Mouse (Mus musculus): ENCODE measurements at regions not wholly inside any gene's neighbourhood (a gene's known extent, or its start where the extent isn't known, plus 50 kb on each side); places are given as distances from the start of the nearest gene placed in this dataset.

DNA sequence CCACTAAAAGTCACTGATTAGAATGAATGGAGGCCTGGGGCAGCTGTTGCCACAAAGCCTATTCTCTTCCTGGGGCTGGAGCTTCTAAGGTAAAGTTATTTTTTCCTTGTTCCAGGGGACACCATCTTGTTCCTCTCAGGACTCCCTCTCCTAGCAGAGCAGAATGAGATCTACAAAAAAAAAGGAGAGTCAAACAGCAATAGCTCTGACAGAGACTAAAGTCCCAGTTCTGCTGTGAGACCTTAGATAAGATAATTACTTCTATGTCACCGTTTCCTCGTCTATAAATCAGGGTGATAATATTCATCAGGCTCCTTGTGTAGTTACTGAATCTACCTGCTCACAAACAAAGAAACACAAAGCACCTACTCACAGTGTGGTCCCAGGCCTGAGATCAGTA lies 256.7 kb downstream of the Abcc12 start:
- TF ChIP-seq CEBPB (IDR thresholded peaks at IDR 0.05; ENCODE audit: low read depth) = no peak
- no peak for TF ChIP-seq FOSL1 (IDR thresholded peaks at IDR 0.05; ENCODE audit: insufficient read depth, low read length, poor library complexity, severe bottlenecking)
- no peak for TF ChIP-seq MYOG (IDR thresholded peaks at IDR 0.05; ENCODE audit: control insufficient read depth, extremely low read depth, insufficient read length)
- TF ChIP-seq MAX (IDR thresholded peaks at IDR 0.05) = no peak
- no peak for TF ChIP-seq MYOD1 (IDR thresholded peaks at IDR 0.05; ENCODE audit: control insufficient read depth, insufficient read length, low read depth)
- TF ChIP-seq CTCF (IDR thresholded peaks at IDR 0.05; ENCODE audit: control insufficient read depth, insufficient read depth, insufficient read length) = no peak
- TF ChIP-seq USF1 (IDR thresholded peaks at IDR 0.05; ENCODE audit: low read depth) = no peak
- Histone ChIP-seq H3K27me3 (ENCODE audit: control insufficient read depth, insufficient read depth, insufficient read length) (peaks cover 10% of the 10 kb centered on the region), H3K4me3 (ENCODE audit: insufficient read depth, poor library complexity, severe bottlenecking) (no peak overlapping the region), H3K79me3 (ENCODE audit: low read depth) (no peaks in the 10 kb centered on the region), H3K79me2 (ENCODE audit: control insufficient read depth, insufficient read depth) (no peaks in the 10 kb centered on the region), H3K36me3 (ENCODE audit: control insufficient read depth, insufficient read depth) (no peaks in the 10 kb centered on the region), H3ac (ENCODE audit: control insufficient read depth, insufficient read length, low read depth) (no peak overlapping the region)

DNA sequence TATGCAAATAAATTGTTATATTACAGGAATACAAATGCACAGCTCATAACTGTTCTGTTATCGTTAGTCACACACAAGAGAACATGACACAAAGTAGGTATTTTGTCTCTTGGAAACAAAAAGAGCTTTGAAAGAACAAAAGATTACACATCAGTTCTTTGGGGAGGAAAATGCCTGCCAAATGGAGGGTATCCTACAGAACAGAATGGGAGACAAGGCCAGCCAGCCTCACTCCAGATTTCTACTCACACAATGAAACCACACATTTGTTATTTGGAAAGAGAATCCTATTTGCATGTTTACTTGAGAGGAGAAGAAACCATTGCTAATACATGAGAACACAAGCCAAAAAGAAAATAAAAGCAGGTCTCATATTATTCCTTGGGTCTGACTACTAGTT lies 258.0 kb downstream of the Abcc12 start:
- Histone ChIP-seq H3K79me3 (ENCODE audit: low read depth) (no peaks in the 10 kb centered on the region), H3K4me3 (ENCODE audit: insufficient read depth, poor library complexity, severe bottlenecking) (no peak overlapping the region), H3K36me3 (ENCODE audit: control insufficient read depth, insufficient read depth) (no peaks in the 10 kb centered on the region), H3ac (ENCODE audit: control insufficient read depth, insufficient read length, low read depth) (no peak overlapping the region), H3K79me2 (ENCODE audit: control insufficient read depth, insufficient read depth) (no peaks in the 10 kb centered on the region), H3K27me3 (ENCODE audit: control insufficient read depth, insufficient read depth, insufficient read length) (peaks cover 4% of the 10 kb centered on the region)
- TF ChIP-seq FOSL1 (IDR thresholded peaks at IDR 0.05; ENCODE audit: insufficient read depth, low read length, poor library complexity, severe bottlenecking) (no peak), MAX (IDR thresholded peaks at IDR 0.05) (no peak), MYOD1 (IDR thresholded peaks at IDR 0.05; ENCODE audit: control insufficient read depth, insufficient read length, low read depth) (no peak), MYOG (IDR thresholded peaks at IDR 0.05; ENCODE audit: control insufficient read depth, extremely low read depth, insufficient read length) (no peak), USF1 (IDR thresholded peaks at IDR 0.05; ENCODE audit: low read depth) (no peak), CEBPB (IDR thresholded peaks at IDR 0.05; ENCODE audit: low read depth) (no peak), CTCF (IDR thresholded peaks at IDR 0.05; ENCODE audit: control insufficient read depth, insufficient read depth, insufficient read length) (no peak)

DNA sequence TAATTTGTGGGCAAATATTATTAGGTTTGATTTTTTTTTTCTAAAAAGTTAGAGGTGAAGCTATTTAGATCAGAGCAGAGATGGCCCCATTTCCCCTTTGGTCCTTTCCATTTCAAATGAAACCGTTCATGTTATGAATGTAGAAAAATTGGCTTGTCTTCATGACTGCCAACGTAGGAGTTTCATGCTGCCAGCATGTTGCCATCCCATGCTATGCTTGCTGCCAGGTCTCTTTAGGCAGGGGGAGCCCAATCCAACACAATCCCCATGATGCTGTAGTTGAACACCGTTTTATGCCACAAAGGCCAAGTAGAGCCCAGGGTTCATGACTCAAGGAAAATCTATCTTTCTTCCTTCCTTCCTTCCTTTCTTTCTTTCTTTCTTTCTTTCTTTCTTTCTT lies 259.5 kb downstream of the Abcc12 start:
- H3K79me3 ChIP-seq (ENCODE audit: low read depth) = no peaks in the 10 kb centered on the region
- H3K4me3 ChIP-seq (ENCODE audit: insufficient read depth, poor library complexity, severe bottlenecking) = no peak overlapping the region
- no peak for TF ChIP-seq USF1 (IDR thresholded peaks at IDR 0.05; ENCODE audit: low read depth)
- TF ChIP-seq MAX (IDR thresholded peaks at IDR 0.05) = no peak
- TF ChIP-seq FOSL1 (IDR thresholded peaks at IDR 0.05; ENCODE audit: insufficient read depth, low read length, poor library complexity, severe bottlenecking) = no peak
- TF ChIP-seq CEBPB (IDR thresholded peaks at IDR 0.05; ENCODE audit: low read depth) = no peak
- TF ChIP-seq MYOG (IDR thresholded peaks at IDR 0.05; ENCODE audit: control insufficient read depth, extremely low read depth, insufficient read length) = no peak
- no peak for TF ChIP-seq MYOD1 (IDR thresholded peaks at IDR 0.05; ENCODE audit: control insufficient read depth, insufficient read length, low read depth)
- no peak for TF ChIP-seq CTCF (IDR thresholded peaks at IDR 0.05; ENCODE audit: control insufficient read depth, insufficient read depth, insufficient read length)
- H3K27me3 ChIP-seq (ENCODE audit: control insufficient read depth, insufficient read depth, insufficient read length) = peaks cover 10% of the 10 kb centered on the region
- H3K79me2 ChIP-seq (ENCODE audit: control insufficient read depth, insufficient read depth) = no peaks in the 10 kb centered on the region
- H3ac ChIP-seq (ENCODE audit: control insufficient read depth, insufficient read length, low read depth) = no peak overlapping the region
- no peaks in the 10 kb centered on the region for H3K36me3 ChIP-seq (ENCODE audit: control insufficient read depth, insufficient read depth)

DNA sequence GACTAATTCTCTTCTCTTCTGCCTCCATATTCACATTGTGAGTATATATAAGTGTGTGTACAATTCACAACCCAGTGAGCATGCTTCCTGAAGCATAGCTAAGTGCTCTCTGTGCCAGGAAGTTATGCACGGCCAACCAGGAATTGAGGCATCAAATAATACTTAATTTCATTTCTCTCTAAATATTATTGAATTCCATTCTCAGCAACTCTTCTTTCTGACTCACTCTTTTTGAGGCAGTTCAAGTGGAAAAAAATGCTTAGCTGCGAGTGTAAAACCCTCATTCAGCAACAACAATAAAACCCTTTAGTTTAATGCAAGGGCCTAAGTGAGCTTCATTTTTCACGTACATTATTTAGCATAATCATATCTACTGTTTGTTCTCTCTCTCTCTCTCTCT lies 262.0 kb downstream of the Abcc12 start:
- no peaks in the 10 kb centered on the region for H3K79me2 ChIP-seq (ENCODE audit: control insufficient read depth, insufficient read depth)
- no peak overlapping the region for H3K4me3 ChIP-seq (ENCODE audit: insufficient read depth, poor library complexity, severe bottlenecking)
- no peaks in the 10 kb centered on the region for H3K36me3 ChIP-seq (ENCODE audit: control insufficient read depth, insufficient read depth)
- no peak for TF ChIP-seq MYOG (IDR thresholded peaks at IDR 0.05; ENCODE audit: control insufficient read depth, extremely low read depth, insufficient read length)
- TF ChIP-seq CTCF (IDR thresholded peaks at IDR 0.05; ENCODE audit: control insufficient read depth, insufficient read depth, insufficient read length) = no peak
- H3K79me3 ChIP-seq (ENCODE audit: low read depth) = no peaks in the 10 kb centered on the region
- no peak overlapping the region for H3ac ChIP-seq (ENCODE audit: control insufficient read depth, insufficient read length, low read depth)
- peaks cover 5% of the 10 kb centered on the region for H3K27me3 ChIP-seq (ENCODE audit: control insufficient read depth, insufficient read depth, insufficient read length)

DNA sequence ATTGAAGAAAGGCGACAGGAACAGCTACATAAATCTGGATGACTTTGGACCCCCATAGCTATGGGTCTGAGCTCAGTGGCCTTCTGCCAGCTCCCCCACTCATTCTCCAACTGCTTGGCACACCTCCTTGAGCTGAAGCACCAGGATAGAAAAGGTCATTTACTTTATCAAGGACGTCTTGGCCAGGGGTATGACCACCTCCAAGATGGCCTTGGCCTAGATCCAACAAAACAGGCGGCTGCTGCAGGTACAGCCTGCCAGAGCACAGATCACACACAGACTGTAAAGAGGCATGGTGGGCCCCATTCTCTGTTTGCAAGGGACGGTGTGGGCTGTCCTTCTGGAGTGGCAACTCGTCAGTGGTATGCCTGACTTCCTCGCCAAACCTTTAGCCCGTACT lies 264.2 kb downstream of the Abcc12 start:
- no peaks in the 10 kb centered on the region for H3K79me2 ChIP-seq (ENCODE audit: control insufficient read depth, insufficient read depth)
- H3K36me3 ChIP-seq (ENCODE audit: control insufficient read depth, insufficient read depth) = no peaks in the 10 kb centered on the region
- H3K79me3 ChIP-seq (ENCODE audit: low read depth) = no peaks in the 10 kb centered on the region
- TF ChIP-seq MAX (IDR thresholded peaks at IDR 0.05) = no peak
- TF ChIP-seq CEBPB (IDR thresholded peaks at IDR 0.05; ENCODE audit: low read depth) = no peak
- no peak for TF ChIP-seq USF1 (IDR thresholded peaks at IDR 0.05; ENCODE audit: low read depth)
- TF ChIP-seq CTCF (IDR thresholded peaks at IDR 0.05; ENCODE audit: control insufficient read depth, insufficient read depth, insufficient read length) = no peak
- no peak for TF ChIP-seq MYOG (IDR thresholded peaks at IDR 0.05; ENCODE audit: control insufficient read depth, extremely low read depth, insufficient read length)
- TF ChIP-seq MYOD1 (IDR thresholded peaks at IDR 0.05; ENCODE audit: control insufficient read depth, insufficient read length, low read depth) = no peak
- TF ChIP-seq FOSL1 (IDR thresholded peaks at IDR 0.05; ENCODE audit: insufficient read depth, low read length, poor library complexity, severe bottlenecking) = no peak
- H3K4me3 ChIP-seq (ENCODE audit: insufficient read depth, poor library complexity, severe bottlenecking) = no peak overlapping the region
- H3ac ChIP-seq (ENCODE audit: control insufficient read depth, insufficient read length, low read depth) = no peak overlapping the region
- H3K27me3 ChIP-seq (ENCODE audit: control insufficient read depth, insufficient read depth, insufficient read length) = peaks cover 5% of the 10 kb centered on the region

DNA sequence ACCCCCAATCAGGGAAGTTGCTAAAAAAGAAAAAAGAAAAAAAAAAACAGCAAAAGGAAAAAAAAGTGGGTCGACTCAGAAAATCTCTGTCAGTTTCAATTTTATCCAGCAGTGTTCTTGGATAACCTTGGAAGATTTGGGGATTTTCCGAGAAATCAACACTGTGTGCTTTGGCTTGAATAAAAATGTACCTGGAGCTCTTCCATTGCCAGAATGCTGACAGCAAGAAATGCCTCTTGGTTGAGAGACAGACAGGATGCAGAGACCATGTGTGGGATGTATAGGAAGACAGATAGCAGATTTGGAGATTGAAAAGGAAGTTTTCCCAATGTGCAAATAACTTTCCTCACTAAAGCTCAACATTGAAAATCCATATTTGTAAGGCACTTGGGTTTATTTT lies 271.0 kb downstream of the Abcc12 start:
- no peak overlapping the region for H3K4me3 ChIP-seq (ENCODE audit: insufficient read depth, poor library complexity, severe bottlenecking)
- no peak overlapping the region for H3ac ChIP-seq (ENCODE audit: control insufficient read depth, insufficient read length, low read depth)
- TF ChIP-seq CTCF (IDR thresholded peaks at IDR 0.05; ENCODE audit: control insufficient read depth, insufficient read depth, insufficient read length) (no peak), FOSL1 (IDR thresholded peaks at IDR 0.05; ENCODE audit: insufficient read depth, low read length, poor library complexity, severe bottlenecking) (no peak)
- no peaks in the 10 kb centered on the region for H3K79me2 ChIP-seq (ENCODE audit: control insufficient read depth, insufficient read depth)
- H3K27me3 ChIP-seq (ENCODE audit: control insufficient read depth, insufficient read depth, insufficient read length) = no peaks in the 10 kb centered on the region
- no peaks in the 10 kb centered on the region for H3K79me3 ChIP-seq (ENCODE audit: low read depth)
- no peaks in the 10 kb centered on the region for H3K36me3 ChIP-seq (ENCODE audit: control insufficient read depth, insufficient read depth)

All from C2C12 (cell line).